Mouse (Mus musculus): ENCODE data around the gene Pdcd1lg2. TPM values are rescaled to one million over a fixed set of nuclear protein-coding genes. Genes with fewer than 3 reads are reported as not detected.

The Pdcd1lg2 gene
- total RNA-seq, 2 experiments from 2014 or later, result not detected

DNA sequence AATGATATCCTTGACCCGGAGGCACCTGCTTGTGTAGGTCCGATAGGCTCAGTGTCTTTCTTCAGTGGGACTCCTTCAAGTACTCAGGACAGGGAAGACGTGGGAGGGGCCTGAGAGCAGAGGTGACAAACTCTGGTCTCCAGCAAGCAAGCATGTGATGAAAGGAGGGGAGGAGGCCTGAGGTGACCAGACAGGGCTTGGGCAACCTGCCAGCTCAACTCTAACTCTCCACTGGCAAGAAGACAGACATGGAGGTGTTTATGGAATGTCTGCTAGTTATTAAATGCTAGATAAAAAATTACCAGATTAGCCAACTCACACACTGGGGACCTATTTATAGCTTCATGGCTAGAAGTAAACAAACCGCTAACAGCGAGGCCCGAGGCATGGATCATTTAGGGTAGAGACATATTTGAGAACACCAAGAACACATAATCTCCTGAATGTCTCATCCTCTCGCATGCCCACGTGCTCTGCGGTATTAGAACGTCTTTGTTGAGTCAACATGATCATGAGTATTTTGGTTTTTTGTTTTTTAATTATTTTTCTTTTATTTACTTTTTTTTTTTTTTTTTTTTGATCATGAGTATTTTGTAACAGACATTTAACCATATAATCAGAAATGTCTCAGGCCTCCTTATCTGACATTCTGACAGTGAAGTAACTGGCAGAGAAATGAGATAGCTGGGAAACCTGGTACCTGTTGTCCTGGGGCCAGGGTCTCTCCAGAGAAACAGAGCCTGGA is 58.4 kb downstream of the Pdcd1lg2 start:
- no peak for DNase-seq (ENCODE audit: low spot score in 2 of 2)

DNA sequence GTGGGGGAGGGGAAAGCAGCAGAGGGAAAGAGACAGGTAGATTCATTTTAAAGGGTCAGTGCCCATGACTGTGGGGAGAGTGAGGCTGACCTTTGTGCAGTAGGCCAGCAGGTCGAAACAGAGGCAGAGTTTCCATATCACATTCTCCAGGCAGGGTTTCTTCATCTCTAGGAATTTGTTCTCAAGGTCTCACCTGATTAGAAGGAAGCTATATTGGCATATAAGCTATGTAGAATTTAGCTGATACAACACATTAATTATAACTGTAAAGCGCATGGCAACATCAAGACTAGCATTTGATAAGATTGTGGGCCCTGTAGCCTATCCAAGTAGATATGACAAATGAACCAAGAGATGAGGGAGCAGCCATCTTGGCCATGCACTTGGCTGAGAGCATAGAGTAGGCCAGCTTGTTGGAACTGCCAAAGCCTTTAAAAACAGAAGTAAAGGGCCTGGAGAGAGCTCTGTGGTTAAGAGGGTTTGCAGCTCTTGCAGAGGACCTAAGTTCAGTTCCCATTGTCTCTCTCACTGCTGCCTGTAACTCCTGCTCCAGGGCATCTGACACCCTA is 59.1 kb downstream of the Pdcd1lg2 start:
- DNase-seq (ENCODE audit: low spot score in 2 of 2), result no peak

DNA sequence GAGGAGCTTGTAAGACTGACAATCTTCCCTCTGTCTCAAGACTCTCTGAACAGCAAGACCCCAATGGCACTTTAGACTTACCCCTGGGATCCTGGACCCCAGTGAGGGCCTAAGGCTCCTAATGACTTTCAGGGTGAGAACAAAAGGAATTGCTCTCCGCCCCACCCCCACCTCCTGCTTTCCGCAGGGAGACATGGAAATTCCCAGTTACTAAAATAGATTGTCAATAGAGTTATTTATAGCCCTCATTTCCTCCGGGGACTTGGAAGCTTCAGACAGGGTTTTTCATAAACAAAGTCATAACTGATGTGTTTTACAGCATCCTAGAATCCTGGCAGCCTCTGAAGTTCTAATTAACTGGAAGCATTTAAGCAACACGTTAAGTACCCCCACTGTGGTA is 59.9 kb downstream of the Pdcd1lg2 start:
- no peak for DNase-seq (ENCODE audit: low spot score in 2 of 2)

DNA sequence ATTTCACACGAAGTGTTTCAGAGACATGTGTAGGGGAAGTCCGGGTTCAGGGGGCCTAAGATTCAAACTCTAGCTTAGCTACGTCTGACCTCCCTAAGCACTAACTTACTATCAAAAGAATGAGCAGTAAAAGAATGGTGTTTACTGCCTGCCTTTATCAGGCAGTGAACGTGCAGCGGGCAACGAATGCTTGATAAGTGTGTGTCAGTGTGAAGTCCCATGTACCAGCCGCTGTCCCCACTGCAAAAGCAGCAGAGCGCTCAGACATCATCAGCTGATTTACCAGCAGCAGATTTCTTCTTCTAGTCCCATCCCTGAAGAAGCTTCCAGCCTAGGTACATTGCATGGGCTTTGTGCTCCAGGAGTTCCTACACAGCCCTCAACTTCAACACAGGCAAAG is 61.7 kb downstream of the Pdcd1lg2 start:
- no peak for DNase-seq (ENCODE audit: low spot score in 2 of 2)

DNA sequence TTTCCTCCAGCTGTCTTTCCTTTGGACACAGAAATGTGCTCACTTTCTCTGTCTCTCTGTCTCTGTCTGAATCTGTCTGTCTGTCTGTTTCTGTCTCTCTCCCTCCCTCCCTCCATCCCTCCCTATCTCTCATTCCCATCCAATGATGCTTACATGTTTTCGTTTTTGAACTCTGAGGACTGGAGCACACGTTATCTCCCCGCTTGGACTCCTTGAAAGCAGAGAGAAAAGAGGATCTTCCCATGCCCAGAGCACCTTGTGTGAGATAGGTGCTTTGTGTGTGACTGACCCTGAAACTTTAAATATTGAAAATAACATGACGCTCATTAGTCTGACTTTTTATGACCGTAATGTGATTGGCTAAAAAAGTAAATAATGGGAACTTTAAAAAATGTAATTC is 62.2 kb downstream of the Pdcd1lg2 start:
- no peak for DNase-seq (ENCODE audit: low spot score in 2 of 2)

DNA sequence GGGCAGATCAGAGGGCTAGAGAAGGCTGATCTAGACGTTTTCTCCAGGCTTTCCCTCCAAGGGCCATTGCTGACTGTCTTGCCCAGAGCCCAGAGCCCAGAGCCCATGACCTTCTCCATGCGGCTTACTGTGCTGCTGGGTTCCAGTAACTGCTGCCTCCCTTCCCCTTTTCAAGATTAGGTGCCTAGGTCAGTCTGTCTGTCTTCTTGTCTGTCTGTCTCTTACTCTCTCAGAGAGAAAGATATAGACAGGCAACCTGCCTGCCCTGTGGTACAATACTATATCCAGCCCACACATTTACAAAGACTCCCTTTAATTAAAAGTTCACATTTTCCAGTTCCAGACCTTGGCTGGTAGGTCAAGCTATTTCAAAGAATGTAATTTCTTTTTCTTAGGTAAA is 64.1 kb downstream of the Pdcd1lg2 start:
- DNase-seq (ENCODE audit: low spot score in 2 of 2), result no peak

DNA sequence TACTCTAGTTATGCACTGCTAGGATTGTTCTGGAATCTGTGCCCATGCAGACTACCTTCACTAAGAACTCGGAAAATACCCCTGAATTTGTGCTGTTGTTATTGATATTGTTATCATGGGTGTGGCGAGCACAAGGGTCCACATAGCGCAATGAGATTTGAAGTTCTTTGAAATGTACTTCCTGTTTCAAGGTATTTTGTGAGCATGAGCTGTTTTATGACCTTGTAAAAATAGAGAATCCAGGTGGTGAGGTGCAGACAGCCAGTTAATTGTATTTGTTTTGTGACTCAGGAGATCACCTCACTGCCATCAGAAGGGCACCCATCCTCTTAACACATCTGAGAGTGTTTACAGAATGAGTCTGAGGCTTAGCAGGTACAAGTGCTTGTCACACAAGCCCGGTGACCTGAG is 64.5 kb downstream of the Pdcd1lg2 start:
- no peak for DNase-seq (ENCODE audit: low spot score in 2 of 2)

DNA sequence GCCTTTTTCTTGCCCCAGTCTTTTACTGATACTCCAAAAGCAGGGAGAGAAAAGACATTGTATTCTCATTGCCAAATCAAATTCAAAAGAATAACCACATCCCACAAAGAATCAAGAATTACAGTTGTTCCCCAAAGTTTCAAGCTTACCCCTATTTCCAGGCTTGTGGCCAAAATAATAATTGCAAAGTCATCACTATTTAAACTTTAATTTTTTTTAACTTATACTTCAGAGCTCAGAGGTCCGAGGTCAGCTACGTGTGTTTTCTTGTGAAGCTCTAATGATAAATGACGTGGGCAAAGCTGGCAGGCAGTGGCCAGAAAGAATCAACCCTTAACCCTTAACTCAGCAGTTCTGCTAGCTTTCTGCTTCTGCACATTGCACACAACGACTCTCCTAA is 67.9 kb downstream of the Pdcd1lg2 start:
- DNase-seq (ENCODE audit: low spot score in 2 of 2), result no peak

DNA sequence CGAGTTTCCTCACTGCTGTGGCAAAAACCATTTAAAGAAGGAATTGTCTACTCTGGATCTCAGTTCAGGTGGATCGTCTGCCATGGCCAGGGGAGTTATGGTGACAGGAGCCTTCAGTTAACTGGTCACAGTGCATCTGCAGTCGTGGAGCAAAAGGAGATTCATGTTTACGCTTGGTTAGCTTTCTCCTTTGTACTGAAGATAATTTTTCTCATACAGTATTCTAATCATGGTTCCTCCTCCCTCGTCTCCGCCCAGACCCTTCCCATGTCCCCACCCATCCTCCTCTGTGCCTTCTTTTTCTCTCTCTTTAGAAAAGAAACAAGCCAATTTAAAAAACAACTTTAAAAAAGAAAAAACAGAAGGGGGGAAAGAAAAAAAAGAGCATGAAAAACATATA is 70.9 kb downstream of the Pdcd1lg2 start:
- DNase-seq (ENCODE audit: low spot score in 2 of 2), result no peak

DNA sequence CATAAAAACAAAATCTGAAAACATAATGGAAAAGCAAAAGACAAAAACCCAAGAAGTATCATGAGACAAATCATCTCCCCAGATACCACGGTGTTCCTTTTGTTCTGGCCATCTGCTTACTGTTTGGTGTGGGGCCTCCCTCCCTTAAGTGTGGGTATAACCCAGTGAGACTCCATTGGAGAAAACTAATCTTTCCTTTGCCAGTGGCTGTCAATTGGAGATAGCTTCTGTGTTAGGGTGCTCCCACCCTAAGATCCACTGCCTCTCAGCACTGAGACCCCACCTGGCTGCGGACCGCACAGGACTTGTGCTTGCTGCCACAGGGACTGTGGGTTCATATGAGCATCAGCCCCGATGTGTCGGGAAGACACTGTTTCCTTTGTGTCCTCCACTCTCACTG is 71.4 kb downstream of the Pdcd1lg2 start:
- no peak for DNase-seq (ENCODE audit: low spot score in 2 of 2)

DNA sequence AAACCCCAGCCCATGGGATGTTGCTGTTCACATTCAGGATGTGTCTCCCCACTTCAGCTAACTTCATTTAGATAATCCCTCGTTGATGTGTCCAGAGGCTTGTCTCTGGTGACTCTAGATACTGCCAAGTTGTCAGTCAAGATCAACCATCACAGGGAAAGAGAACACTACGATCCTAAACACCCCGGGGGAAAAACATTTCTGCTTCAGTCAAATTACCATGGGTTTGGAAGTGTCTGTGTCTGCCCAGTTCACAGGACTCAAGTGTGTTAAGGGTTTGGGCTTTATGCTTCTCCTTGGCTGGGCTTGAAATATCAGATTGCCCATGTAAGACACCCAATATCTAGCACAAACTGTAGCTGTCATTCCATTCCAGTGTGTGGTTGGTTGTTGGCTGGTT is 71.9 kb downstream of the Pdcd1lg2 start:
- DNase-seq (ENCODE audit: low spot score in 2 of 2), result no peak

DNA sequence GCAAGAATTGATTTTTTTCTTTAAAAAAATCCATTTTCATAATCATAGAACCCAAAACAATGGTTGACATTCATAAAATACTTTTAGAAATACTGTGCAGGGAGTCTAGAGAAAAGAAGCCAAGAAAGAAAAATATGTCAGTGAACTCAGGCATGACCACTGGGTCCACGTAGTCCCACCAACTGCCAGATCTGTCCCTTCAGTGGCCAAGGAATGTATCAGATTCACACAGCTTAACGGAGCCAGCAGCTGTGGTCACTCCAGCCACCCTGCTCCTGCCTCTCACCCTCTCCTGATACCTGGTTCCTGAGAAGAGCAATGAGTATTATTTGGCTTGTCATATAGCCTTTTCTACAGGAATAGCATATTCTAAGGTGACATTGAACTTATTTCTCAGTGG is 72.7 kb downstream of the Pdcd1lg2 start:
- DNase-seq (ENCODE audit: low spot score in 2 of 2), result no peak

DNA sequence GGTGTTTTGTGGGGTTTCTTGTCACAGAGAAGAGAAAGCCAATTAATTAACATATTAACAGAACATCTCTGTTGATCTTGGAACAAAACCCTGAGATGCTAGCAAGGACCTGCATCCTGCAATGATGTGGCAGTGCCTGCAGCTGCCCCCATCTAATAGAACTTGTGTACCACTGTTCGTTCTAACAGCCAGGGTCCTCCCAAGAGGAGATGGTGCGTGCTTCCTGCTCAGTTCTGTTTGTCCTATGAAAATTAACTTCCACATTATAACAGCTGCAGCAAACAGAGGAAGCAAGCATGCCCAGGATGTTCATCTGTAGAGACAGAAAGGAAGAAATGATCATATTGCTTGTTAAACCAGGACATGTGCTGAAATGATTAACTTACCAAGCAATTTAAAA is 73.8 kb downstream of the Pdcd1lg2 start:
- no peak for DNase-seq (ENCODE audit: low spot score in 2 of 2)

DNA sequence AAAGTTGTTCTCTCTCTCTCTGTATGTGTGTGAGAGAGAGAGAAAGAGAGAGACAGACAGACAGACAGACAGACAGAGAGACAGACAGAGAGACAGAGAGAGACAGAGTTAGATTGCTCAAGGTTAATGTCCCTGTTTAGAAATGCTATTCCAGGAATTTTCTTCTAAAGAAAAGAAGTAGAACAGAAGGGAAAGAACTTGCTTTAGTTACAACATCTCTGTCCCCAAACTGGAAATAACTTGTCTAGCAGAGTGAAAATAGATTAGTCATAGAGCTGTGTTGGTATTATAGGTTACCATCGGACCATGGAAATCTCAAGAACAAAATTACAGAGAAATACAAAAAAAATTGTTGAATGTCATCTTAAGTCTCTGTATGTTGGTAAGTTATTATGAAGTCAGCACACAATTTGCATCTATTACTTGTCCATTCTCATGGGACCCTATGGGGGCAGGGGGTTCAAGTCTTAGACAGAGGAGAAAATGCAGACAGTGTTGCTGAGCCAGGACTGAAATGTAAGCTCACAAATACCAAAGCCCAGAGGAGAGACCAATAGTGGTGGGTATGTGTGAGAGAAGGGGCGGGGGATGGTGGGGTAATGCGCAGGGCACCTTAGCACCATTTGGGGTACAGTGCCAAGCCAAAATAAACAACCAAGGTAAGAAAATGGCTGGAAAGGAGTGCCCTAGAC is 74.7 kb downstream of the Pdcd1lg2 start:
- DNase-seq (ENCODE audit: low spot score in 2 of 2), result no peak

DNA sequence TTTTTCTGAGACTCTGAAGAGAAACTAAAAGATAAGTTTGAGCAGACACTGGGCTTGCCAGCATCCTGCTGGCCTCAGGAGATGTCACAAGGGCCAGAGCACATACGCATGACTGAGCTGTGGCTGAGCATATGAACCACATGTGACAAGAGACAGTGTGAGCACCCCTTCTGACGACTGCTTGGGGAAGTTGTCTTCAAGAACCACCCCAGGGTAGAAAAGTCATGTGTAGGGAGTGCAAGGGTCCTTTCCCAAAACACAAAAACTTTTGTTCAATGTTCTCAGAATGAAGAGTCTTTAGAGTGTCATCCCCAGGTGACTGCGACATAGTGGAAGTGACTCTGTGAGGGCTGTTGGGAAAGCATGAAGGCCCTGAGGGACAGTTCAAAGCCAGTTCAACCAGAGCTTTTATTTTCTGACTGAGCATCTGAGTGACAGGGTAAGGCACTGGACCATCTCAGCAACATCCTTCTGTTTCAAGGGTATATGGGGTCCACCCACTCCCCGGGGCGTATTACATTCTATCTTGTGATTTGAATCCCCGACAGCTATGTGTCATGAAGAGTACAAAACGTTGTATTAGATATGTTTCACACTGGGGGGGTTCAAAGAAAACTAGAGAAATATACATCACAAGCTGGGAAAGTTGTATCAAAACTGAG is 76.0 kb downstream of the Pdcd1lg2 start:
- DNase-seq (ENCODE audit: low spot score in 2 of 2), result no peak

DNA sequence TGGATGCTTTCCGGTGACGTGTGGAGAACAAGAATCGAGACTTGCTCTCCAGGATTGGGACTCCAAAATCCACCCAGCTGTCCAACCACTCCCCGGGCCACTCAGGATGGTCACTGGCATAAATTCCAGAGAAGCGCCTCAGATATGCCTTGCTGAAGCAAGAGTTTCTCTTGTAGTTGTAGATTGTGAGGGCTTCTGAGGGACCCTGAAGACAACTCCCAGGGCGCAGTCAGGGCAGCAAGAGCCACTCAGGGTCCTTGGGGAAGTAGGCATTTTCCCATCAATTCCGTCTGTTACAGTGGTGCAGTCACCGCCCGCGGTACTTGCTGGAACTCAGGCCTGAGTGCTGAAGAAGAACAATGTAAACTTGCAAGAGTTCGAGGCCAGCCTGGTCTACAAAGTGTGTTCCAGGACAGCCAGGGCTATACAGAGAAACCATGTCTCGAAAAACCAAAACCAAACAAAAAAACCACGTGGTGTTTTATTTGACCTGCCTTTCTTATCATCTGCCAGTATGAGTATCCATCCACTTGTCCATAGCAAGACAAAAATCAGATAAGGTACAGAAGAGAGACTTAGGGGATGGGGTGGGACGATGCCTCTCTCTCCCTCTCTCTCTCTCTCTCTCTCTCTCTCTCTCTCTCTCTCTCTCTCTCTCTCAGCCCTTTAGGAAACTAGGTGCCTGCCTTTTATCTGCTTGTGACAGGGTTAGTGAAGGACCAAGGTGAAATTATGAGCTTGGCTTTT is 76.8 kb downstream of the Pdcd1lg2 start:
- DNase-seq (ENCODE audit: low spot score in 2 of 2), result no peak

DNA sequence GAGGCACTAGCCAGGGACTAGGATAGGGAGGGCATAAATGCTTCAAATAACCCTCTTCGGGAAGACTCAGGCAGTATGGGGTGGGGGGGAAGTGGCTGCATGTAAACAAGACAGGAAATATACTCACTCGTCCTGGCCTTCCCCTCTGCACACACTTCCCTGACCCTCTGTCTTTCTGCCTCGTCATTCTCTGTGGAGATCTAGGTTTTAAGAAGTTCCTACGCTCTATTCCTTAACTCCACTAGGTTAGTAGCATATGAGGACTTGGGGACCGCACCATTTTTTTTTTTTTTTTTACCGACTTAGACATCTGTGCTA is 77.3 kb downstream of the Pdcd1lg2 start:
- DNase-seq (ENCODE audit: low spot score in 2 of 2), result no peak

DNA sequence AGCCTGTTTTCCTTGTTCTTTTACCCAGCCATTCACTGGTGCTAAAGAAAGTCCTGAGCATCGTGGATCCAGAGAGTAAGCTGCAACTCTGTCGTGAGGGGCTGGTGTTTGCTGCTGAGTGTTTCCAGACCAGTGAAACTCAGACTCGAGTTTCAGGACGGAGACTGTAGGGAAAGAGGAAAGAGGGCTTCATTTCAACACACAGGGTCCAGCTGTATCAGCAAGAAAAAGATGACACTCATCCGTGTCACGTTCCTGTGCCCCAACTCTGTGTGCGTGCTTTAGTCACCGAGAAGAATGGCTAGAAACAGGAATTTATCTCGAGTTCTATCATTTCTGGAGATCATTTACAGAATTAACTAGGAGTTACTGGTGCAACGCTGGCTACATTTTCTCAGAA is 77.7 kb downstream of the Pdcd1lg2 start:
- DNase-seq (ENCODE audit: low spot score in 2 of 2), result no peak

DNA sequence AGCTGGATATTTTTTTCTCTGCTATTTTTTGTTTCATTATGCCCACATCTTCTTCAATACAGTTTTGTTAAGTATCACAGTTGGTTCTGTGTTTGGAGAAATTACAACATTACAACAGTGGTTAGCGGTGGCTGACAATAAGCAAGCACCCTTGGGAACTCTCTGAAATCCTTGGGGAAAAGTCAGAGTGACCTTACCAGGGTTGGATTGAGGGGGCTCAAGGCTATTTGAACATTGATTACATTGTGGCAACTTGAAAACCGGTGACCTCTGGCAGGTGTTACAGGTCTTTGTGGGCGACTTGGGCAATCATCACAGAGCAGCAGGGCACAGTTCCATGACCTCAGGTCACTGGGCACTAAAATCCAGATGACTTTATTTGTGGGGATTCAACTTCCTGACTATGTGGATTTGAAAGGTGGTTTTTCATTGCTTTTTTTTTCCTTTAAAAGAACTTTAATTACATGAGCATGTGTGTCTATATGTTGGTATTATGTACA is 79.1 kb downstream of the Pdcd1lg2 start:
- DNase-seq (ENCODE audit: low spot score in 2 of 2), result no peak

DNA sequence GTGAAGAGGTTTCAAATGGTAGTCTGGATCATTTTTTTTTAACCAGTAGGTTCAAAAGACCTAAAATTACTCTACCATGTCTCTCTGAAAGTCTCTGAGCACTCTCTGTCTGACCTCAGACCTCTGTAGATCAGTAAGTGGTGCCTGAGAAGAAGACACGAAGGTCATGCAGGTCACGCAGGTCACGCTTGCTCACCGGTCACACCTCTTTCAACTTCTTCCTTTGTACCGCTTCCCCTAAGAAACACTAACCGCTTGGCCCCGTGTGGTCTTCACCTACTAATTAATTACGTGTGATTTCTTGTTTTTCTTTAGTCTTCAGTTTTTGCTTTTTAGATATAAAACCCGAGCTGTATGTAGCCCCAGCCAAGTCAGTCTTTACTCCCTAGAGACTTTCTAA is 80.7 kb downstream of the Pdcd1lg2 start:
- no peak for DNase-seq (ENCODE audit: low spot score in 2 of 2)

DNA sequence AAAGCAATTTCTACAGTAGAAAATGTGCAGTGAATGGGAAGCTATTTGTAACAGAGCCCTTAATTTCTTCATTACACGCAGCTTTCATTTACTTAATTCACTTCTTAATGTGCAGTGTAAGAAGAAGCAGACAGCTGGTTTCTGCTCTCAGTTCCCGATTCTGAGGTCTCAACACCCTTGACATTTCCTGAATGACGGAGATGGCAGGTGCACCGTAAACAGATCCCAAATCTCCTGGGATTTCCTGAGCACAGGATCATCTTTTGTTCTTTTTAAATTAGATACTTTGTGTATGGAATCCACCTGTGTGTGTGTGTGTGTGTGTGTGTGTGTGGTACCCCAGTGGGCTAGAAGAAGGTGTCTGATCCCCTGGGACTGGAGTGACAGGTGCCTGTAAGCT is 83.7 kb downstream of the Pdcd1lg2 start:
- no peak for DNase-seq (ENCODE audit: low spot score in 2 of 2)

Measured in gastrocnemius, postnatal 4 days (tissue).